Mouse (Mus musculus): Measurements from ENCODE around the gene Cyp2d9. TPM values are rescaled to one million over a fixed set of nuclear protein-coding genes. Genes with fewer than 3 reads are reported as not detected.
A peak's percentile ranks its signal among the peaks of the same experiment; 100 is the strongest.

Gene Cyp2d9
- polyA plus RNA-seq, 1 experiment = not detected

GRCm38 (mm10) chr15:82407536-82407935 is 25.7 kb upstream of the Cyp2d9 start:
- H3K4me3 ChIP-seq (ENCODE audit: insufficient read depth, low read length) = no peak overlapping the region
- H3K27ac ChIP-seq (ENCODE audit: insufficient read depth, low read length) = no peak overlapping the region
- no peaks in the 10 kb centered on the region for H3K4me1 ChIP-seq (ENCODE audit: control insufficient read depth, insufficient read depth, low read length)
- no peak for TF ChIP-seq CTCF (IDR thresholded peaks at IDR 0.05; ENCODE audit: borderline replicate concordance, insufficient read depth, low read length)
- TF ChIP-seq POLR2A (IDR thresholded peaks at IDR 0.05; ENCODE audit: low read depth, low read length) = no peak

- Histone ChIP-seq H3K4me1 (ENCODE audit: control insufficient read depth, insufficient read depth, low read length) (no peaks in the 10 kb centered on the region), H3K27ac (ENCODE audit: insufficient read depth, low read length) (no peak overlapping the region), H3K4me3 (ENCODE audit: insufficient read depth, low read length) (no peak overlapping the region)
- TF ChIP-seq CTCF (IDR thresholded peaks at IDR 0.05; ENCODE audit: borderline replicate concordance, insufficient read depth, low read length) (peak; percentile 93), POLR2A (IDR thresholded peaks at IDR 0.05; ENCODE audit: low read depth, low read length) (no peak; the same call in 1 of the 2 replicates)
Observed at GRCm38 (mm10) chr15:82416797-82417789, 16.1 kb upstream of the Cyp2d9 start.

GRCm38 (mm10) chr15:82418616-82419015 is 14.6 kb upstream of the Cyp2d9 start:
- Histone ChIP-seq H3K4me3 (ENCODE audit: insufficient read depth, low read length) (no peak overlapping the region), H3K27ac (ENCODE audit: insufficient read depth, low read length) (no peak overlapping the region), H3K4me1 (ENCODE audit: control insufficient read depth, insufficient read depth, low read length) (no peaks in the 10 kb centered on the region)
- no peak for TF ChIP-seq POLR2A (IDR thresholded peaks at IDR 0.05; ENCODE audit: low read depth, low read length)
- no peak for TF ChIP-seq CTCF (IDR thresholded peaks at IDR 0.05; ENCODE audit: borderline replicate concordance, insufficient read depth, low read length)

GRCm38 (mm10) chr15:82422935-82423334 is 10.3 kb upstream of the Cyp2d9 start:
- H3K4me3 ChIP-seq (ENCODE audit: insufficient read depth, low read length) = no peak overlapping the region
- no peak for TF ChIP-seq POLR2A (IDR thresholded peaks at IDR 0.05; ENCODE audit: low read depth, low read length)
- TF ChIP-seq CTCF (IDR thresholded peaks at IDR 0.05; ENCODE audit: borderline replicate concordance, insufficient read depth, low read length) = no peak
- H3K27ac ChIP-seq (ENCODE audit: insufficient read depth, low read length) = no peak overlapping the region
- no peaks in the 10 kb centered on the region for H3K4me1 ChIP-seq (ENCODE audit: control insufficient read depth, insufficient read depth, low read length)

- Histone ChIP-seq H3K4me3 (ENCODE audit: insufficient read depth, low read length) (no peak overlapping the region), H3K27ac (ENCODE audit: insufficient read depth, low read length) (no peak overlapping the region), H3K4me1 (ENCODE audit: control insufficient read depth, insufficient read depth, low read length) (no peaks in the 10 kb centered on the region)
- TF ChIP-seq POLR2A (IDR thresholded peaks at IDR 0.05; ENCODE audit: low read depth, low read length) = no peak
- no peak for TF ChIP-seq CTCF (IDR thresholded peaks at IDR 0.05; ENCODE audit: borderline replicate concordance, insufficient read depth, low read length)
Observed at GRCm38 (mm10) chr15:82423471-82423870, 9.8 kb upstream of the Cyp2d9 start.

- TF ChIP-seq CTCF (IDR thresholded peaks at IDR 0.05; ENCODE audit: borderline replicate concordance, insufficient read depth, low read length) (no peak), POLR2A (IDR thresholded peaks at IDR 0.05; ENCODE audit: low read depth, low read length) (no peak)
- Histone ChIP-seq H3K4me3 (ENCODE audit: insufficient read depth, low read length) (no peak overlapping the region), H3K27ac (ENCODE audit: insufficient read depth, low read length) (no peak overlapping the region), H3K4me1 (ENCODE audit: control insufficient read depth, insufficient read depth, low read length) (no peaks in the 10 kb centered on the region)
Observed at GRCm38 (mm10) chr15:82433621-82434020, 384 bp downstream of the Cyp2d9 start.

- H3K4me1 ChIP-seq (ENCODE audit: control insufficient read depth, insufficient read depth, low read length) = no peaks in the 10 kb centered on the region
- no peak for TF ChIP-seq POLR2A (IDR thresholded peaks at IDR 0.05; ENCODE audit: low read depth, low read length)
- TF ChIP-seq CTCF (IDR thresholded peaks at IDR 0.05; ENCODE audit: borderline replicate concordance, insufficient read depth, low read length) = no peak
- no peak overlapping the region for H3K27ac ChIP-seq (ENCODE audit: insufficient read depth, low read length)
- no peak overlapping the region for H3K4me3 ChIP-seq (ENCODE audit: insufficient read depth, low read length)
Observed at GRCm38 (mm10) chr15:82434541-82434940, 1.3 kb downstream of the Cyp2d9 start.

- Histone ChIP-seq H3K4me1 (ENCODE audit: control insufficient read depth, insufficient read depth, low read length) (no peaks in the 10 kb centered on the region), H3K27ac (ENCODE audit: insufficient read depth, low read length) (no peak overlapping the region), H3K4me3 (ENCODE audit: insufficient read depth, low read length) (no peak overlapping the region)
- no peak for TF ChIP-seq CTCF (IDR thresholded peaks at IDR 0.05; ENCODE audit: borderline replicate concordance, insufficient read depth, low read length)
- TF ChIP-seq POLR2A (IDR thresholded peaks at IDR 0.05; ENCODE audit: low read depth, low read length) = no peak
Observed at GRCm38 (mm10) chr15:82435011-82435410, 1.8 kb downstream of the Cyp2d9 start.

GRCm38 (mm10) chr15:82435606-82436005 is 2.4 kb downstream of the Cyp2d9 start:
- no peak for TF ChIP-seq CTCF (IDR thresholded peaks at IDR 0.05; ENCODE audit: borderline replicate concordance, insufficient read depth, low read length)
- TF ChIP-seq POLR2A (IDR thresholded peaks at IDR 0.05; ENCODE audit: low read depth, low read length) = no peak
- H3K4me1 ChIP-seq (ENCODE audit: control insufficient read depth, insufficient read depth, low read length) = no peaks in the 10 kb centered on the region

GRCm38 (mm10) chr15:82437975-82438617 is 4.9 kb downstream of the Cyp2d9 start:
- Histone ChIP-seq H3K4me3 (ENCODE audit: insufficient read depth, low read length) (no peak overlapping the region), H3K27ac (ENCODE audit: insufficient read depth, low read length) (no peak overlapping the region), H3K4me1 (ENCODE audit: control insufficient read depth, insufficient read depth, low read length) (no peaks in the 10 kb centered on the region)
- TF ChIP-seq POLR2A (IDR thresholded peaks at IDR 0.05; ENCODE audit: low read depth, low read length) (no peak), CTCF (IDR thresholded peaks at IDR 0.05; ENCODE audit: borderline replicate concordance, insufficient read depth, low read length) (no peak)

More at GRCm38 (mm10) chr15:82435606-82436005, 2.4 kb downstream of the Cyp2d9 start:
- H3K27ac ChIP-seq (ENCODE audit: insufficient read depth, low read length) = no peak overlapping the region
- no peak overlapping the region for H3K4me3 ChIP-seq (ENCODE audit: insufficient read depth, low read length)
